Mouse (Mus musculus): ENCODE measurements around the gene Ociad2. TPM values are rescaled to one million over a fixed set of nuclear protein-coding genes. Genes with fewer than 3 reads are reported as not detected.

Gene Ociad2
- polyA plus RNA-seq, 1 experiment from 2014 or later = 86.6 TPM

GRCm38 (mm10) chr5:73368845-73369447 lies 28.1 kb upstream of the Ociad2 start:
- H3K4me2 ChIP-seq = no peak overlapping the region
- H3K36me3 ChIP-seq = no peaks in the 10 kb centered on the region
- H3K27ac ChIP-seq = no peak overlapping the region; the same call in 1 of the 2 replicates
- no peaks in the 10 kb centered on the region for H3K27me3 ChIP-seq (replicated peaks)
- H3K4me3 ChIP-seq (replicated peaks) = no peak overlapping the region
- no peaks in the 10 kb centered on the region for H3K4me1 ChIP-seq
- no peak for ATAC-seq (ENCODE audit: insufficient read depth, low FRiP score, low read depth)
- no peaks in the 10 kb centered on the region for H3K9me3 ChIP-seq
- WGBS = 75% methylated on average over 10 of the region's 10 CpGs
- no peak overlapping the region for H3K9ac ChIP-seq

GRCm38 (mm10) chr5:73367906-73368305 lies 27.1 kb upstream of the Ociad2 start:
- H3K9me3 ChIP-seq = no peaks in the 10 kb centered on the region
- H3K27ac ChIP-seq = no peak overlapping the region
- WGBS = 64% methylated on average over 4 of the region's 4 CpGs
- H3K4me2 ChIP-seq = no peak overlapping the region
- H3K36me3 ChIP-seq = no peaks in the 10 kb centered on the region
- peak; percentile 25; the same call in 1 of the 2 replicates for ATAC-seq (ENCODE audit: insufficient read depth, low FRiP score, low read depth)
- no peak overlapping the region for H3K9ac ChIP-seq
- H3K4me1 ChIP-seq = no peaks in the 10 kb centered on the region
- no peaks in the 10 kb centered on the region for H3K27me3 ChIP-seq (replicated peaks)
- no peak overlapping the region for H3K4me3 ChIP-seq (replicated peaks)

GRCm38 (mm10) chr5:73364107-73364864 lies 23.5 kb upstream of the Ociad2 start:
- H3K27me3 ChIP-seq (replicated peaks) = no peaks in the 10 kb centered on the region
- 76% methylated on average over 2 of the region's 2 CpGs for WGBS
- ATAC-seq (ENCODE audit: insufficient read depth, low FRiP score, low read depth) = peak; percentile 70
- no peaks in the 10 kb centered on the region for H3K36me3 ChIP-seq
- 0 out of 2 replicates have a peak overlapping the region, but pooled peaks have one; percentile 42 for H3K27ac ChIP-seq
- no peak overlapping the region for H3K4me3 ChIP-seq (replicated peaks)
- no peak overlapping the region for H3K9ac ChIP-seq
- H3K9me3 ChIP-seq = no peaks in the 10 kb centered on the region
- H3K4me1 ChIP-seq = 0 out of 2 replicates have a peak, but pooled peaks cover 6% of the 10 kb centered on the region
- H3K4me2 ChIP-seq = no peak overlapping the region

- Histone ChIP-seq H3K4me3 (replicated peaks) (no peak overlapping the region), H3K9ac (no peak overlapping the region), H3K27ac (no peak overlapping the region), H3K36me3 (no peaks in the 10 kb centered on the region), H3K27me3 (replicated peaks) (no peaks in the 10 kb centered on the region), H3K4me1 (0 out of 2 replicates have a peak, but pooled peaks cover 6% of the 10 kb centered on the region), H3K4me2 (no peak overlapping the region), H3K9me3 (no peaks in the 10 kb centered on the region)
- ATAC-seq (ENCODE audit: insufficient read depth, low FRiP score, low read depth) = no peak
- 78% methylated on average over 5 of the region's 5 CpGs for WGBS
Measured at GRCm38 (mm10) chr5:73362791-73363190, 22.0 kb upstream of the Ociad2 start.

- 79% methylated on average over 7 of the region's 7 CpGs for WGBS
- no peak overlapping the region for H3K27ac ChIP-seq
- no peak overlapping the region for H3K9ac ChIP-seq
- no peaks in the 10 kb centered on the region for H3K9me3 ChIP-seq
- no peak overlapping the region for H3K4me3 ChIP-seq (replicated peaks)
- no peaks in the 10 kb centered on the region for H3K27me3 ChIP-seq (replicated peaks)
- 0 out of 2 replicates have a peak, but pooled peaks cover 6% of the 10 kb centered on the region for H3K4me1 ChIP-seq
- ATAC-seq (ENCODE audit: insufficient read depth, low FRiP score, low read depth) = no peak
- H3K4me2 ChIP-seq = no peak overlapping the region
- H3K36me3 ChIP-seq = no peaks in the 10 kb centered on the region
Measured at GRCm38 (mm10) chr5:73362338-73362737, 21.5 kb upstream of the Ociad2 start.

GRCm38 (mm10) chr5:73360240-73360639 lies 19.4 kb upstream of the Ociad2 start:
- Histone ChIP-seq H3K36me3 (no peaks in the 10 kb centered on the region), H3K4me3 (replicated peaks) (0 out of 2 replicates have a peak overlapping the region, but pooled peaks have one; percentile 0), H3K9ac (no peak overlapping the region), H3K4me2 (peak overlapping the region; percentile 32; the same call in 1 of the 2 replicates), H3K9me3 (no peaks in the 10 kb centered on the region), H3K27me3 (replicated peaks) (no peaks in the 10 kb centered on the region), H3K4me1 (0 out of 2 replicates have a peak, but pooled peaks cover 6% of the 10 kb centered on the region), H3K27ac (no peak overlapping the region)
- WGBS = 30% methylated on average over 12 of the region's 12 CpGs
- ATAC-seq (ENCODE audit: insufficient read depth, low FRiP score, low read depth) = no peak

GRCm38 (mm10) chr5:73359752-73360141 lies 18.9 kb upstream of the Ociad2 start:
- Histone ChIP-seq H3K9ac (no peak overlapping the region), H3K36me3 (no peaks in the 10 kb centered on the region), H3K9me3 (no peaks in the 10 kb centered on the region), H3K4me1 (0 out of 2 replicates have a peak, but pooled peaks cover 6% of the 10 kb centered on the region), H3K27me3 (replicated peaks) (no peaks in the 10 kb centered on the region), H3K4me3 (replicated peaks) (0 out of 2 replicates have a peak overlapping the region, but pooled peaks have one; percentile 0), H3K4me2 (peak overlapping the region; percentile 32; the same call in 1 of the 2 replicates), H3K27ac (no peak overlapping the region)
- 31% methylated on average over 12 of the region's 12 CpGs for WGBS
- ATAC-seq (ENCODE audit: insufficient read depth, low FRiP score, low read depth) = no peak

- Histone ChIP-seq H3K9ac (no peak overlapping the region), H3K4me1 (0 out of 2 replicates have a peak, but pooled peaks cover 6% of the 10 kb centered on the region), H3K27me3 (replicated peaks) (no peaks in the 10 kb centered on the region), H3K4me3 (replicated peaks) (no peak overlapping the region), H3K9me3 (no peaks in the 10 kb centered on the region), H3K27ac (no peak overlapping the region), H3K36me3 (no peaks in the 10 kb centered on the region), H3K4me2 (0 out of 2 replicates have a peak overlapping the region, but pooled peaks have one; percentile 32)
- WGBS = 66% methylated on average over 6 of the region's 6 CpGs
- ATAC-seq (ENCODE audit: insufficient read depth, low FRiP score, low read depth) = no peak
Measured at GRCm38 (mm10) chr5:73359134-73359751, 18.4 kb upstream of the Ociad2 start.

GRCm38 (mm10) chr5:73355393-73355792 lies 14.6 kb upstream of the Ociad2 start:
- Histone ChIP-seq H3K4me3 (replicated peaks) (no peak overlapping the region), H3K27me3 (replicated peaks) (no peaks in the 10 kb centered on the region), H3K36me3 (no peaks in the 10 kb centered on the region), H3K27ac (no peak overlapping the region), H3K4me1 (0 out of 2 replicates have a peak, but pooled peaks cover 6% of the 10 kb centered on the region), H3K4me2 (no peak overlapping the region), H3K9ac (no peak overlapping the region), H3K9me3 (no peaks in the 10 kb centered on the region)
- WGBS = 57% methylated on average over 5 of the region's 5 CpGs
- ATAC-seq (ENCODE audit: insufficient read depth, low FRiP score, low read depth) = peak; percentile 79

- Histone ChIP-seq H3K4me3 (replicated peaks) (no peak overlapping the region), H3K36me3 (no peaks in the 10 kb centered on the region), H3K27me3 (replicated peaks) (no peaks in the 10 kb centered on the region), H3K9ac (no peak overlapping the region), H3K4me1 (no peaks in the 10 kb centered on the region), H3K9me3 (no peaks in the 10 kb centered on the region), H3K4me2 (no peak overlapping the region), H3K27ac (no peak overlapping the region)
- no peak for ATAC-seq (ENCODE audit: insufficient read depth, low FRiP score, low read depth)
- WGBS = 51% methylated on average over 3 of the region's 3 CpGs
Measured at GRCm38 (mm10) chr5:73353978-73354377, 13.2 kb upstream of the Ociad2 start.

GRCm38 (mm10) chr5:73353519-73353918 lies 12.7 kb upstream of the Ociad2 start:
- Histone ChIP-seq H3K4me2 (no peak overlapping the region), H3K4me3 (replicated peaks) (no peak overlapping the region), H3K9ac (no peak overlapping the region), H3K4me1 (no peaks in the 10 kb centered on the region), H3K27me3 (replicated peaks) (no peaks in the 10 kb centered on the region), H3K36me3 (no peaks in the 10 kb centered on the region), H3K9me3 (no peaks in the 10 kb centered on the region), H3K27ac (no peak overlapping the region)
- 40% methylated on average over 7 of the region's 7 CpGs for WGBS
- no peak for ATAC-seq (ENCODE audit: insufficient read depth, low FRiP score, low read depth)

GRCm38 (mm10) chr5:73351796-73352195 lies 11.0 kb upstream of the Ociad2 start:
- Histone ChIP-seq H3K4me1 (no peaks in the 10 kb centered on the region), H3K4me2 (no peak overlapping the region), H3K27me3 (replicated peaks) (no peaks in the 10 kb centered on the region), H3K27ac (no peak overlapping the region), H3K4me3 (replicated peaks) (no peak overlapping the region), H3K9me3 (no peaks in the 10 kb centered on the region), H3K9ac (no peak overlapping the region), H3K36me3 (no peaks in the 10 kb centered on the region)
- WGBS = 98% methylated on average over 1 of the region's 1 CpGs
- no peak for ATAC-seq (ENCODE audit: insufficient read depth, low FRiP score, low read depth)

Data from stomach, embryonic 15.5 days (tissue).